Mouse (Mus musculus) NIH3T3 (cell line): ENCODE measurements around the gene Gm20715.
A peak's percentile ranks its signal among the peaks of the same experiment; 100 is the strongest.
"Not testable (repeated sequence)": the region's sequence is repeated elsewhere in the genome, so short reads cannot be mapped to it uniquely, and the experiment has no call there.

Experiments
- DNase-seq: peaks from one replicate; pipeline ENCODE4 v3.0.0-alpha.2; 2012; ENCODE audit warnings: low read depth

Gene Gm20715

DNA sequence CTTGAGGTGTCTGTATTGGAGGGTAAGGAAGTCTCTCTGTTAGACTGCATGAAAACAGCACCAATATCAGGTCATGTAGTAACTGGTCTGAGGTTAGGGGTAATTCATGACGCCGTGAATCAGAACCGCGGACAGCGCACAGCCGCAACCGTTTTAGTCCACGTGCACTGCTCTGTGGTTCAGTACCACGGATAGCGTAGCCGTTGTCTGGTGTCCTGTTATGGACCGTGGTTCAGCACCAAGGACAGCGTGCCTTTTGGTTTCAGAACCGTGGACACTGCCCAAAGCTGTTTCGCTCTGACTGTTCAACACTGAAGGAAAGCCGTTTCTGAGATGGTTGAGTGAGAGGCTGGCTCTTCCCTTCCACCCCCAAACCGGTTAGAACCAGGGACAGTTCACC is at the start of gene Gm20715:
Gm20715 (plus strand) TSS at position 235 of the 400 bp plus-strand sequence.
- peak; percentile 99 for DNase-seq

DNA sequence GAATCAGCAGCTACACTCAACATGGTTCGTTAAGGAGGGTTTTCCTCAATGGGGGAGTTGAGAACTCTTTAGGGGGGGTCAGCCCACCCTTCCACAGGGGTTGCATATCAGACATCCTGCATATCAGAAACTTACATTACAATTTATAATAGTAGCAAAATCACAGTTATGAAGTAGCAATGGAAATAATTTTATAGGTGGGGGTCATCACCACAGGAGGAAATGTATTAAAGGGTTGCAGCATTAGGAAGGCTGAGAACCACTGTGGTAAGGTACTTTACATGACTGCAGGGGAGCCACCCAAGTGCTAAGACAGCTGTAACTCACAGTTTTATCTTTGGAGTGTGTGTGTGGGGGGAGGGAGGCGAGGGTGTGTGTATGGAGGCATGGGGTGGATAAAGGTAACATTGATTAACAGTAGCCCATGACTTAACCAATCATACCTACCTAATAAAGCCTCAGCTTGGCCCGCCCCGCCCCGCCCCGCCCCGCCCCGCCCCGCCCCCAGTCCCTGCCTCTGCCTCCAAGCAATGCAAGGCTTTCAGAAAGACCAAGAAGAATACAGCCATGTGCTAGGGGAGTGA is 49.5 kb upstream of the Gm20715 start:
- no peak for DNase-seq

DNA sequence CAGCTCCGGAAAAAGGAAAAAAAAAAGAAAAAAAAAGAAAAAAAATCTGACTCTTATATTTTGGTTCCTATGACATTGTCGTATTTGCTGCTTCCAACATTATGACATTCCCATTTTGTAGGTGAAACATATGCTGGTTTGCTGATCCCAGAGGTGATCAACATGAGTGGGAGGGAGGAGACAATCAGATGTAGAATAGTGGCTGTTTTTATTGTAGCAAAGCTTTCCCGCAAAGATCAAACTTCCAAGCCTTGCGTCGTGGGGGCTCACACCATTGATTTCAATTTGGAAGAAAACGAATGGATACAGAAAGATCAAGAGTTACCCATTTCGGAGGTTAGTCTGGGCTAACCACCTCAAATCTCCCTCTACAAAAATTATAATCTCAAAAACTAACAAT is 48.3 kb upstream of the Gm20715 start:
- no peak for DNase-seq

DNA sequence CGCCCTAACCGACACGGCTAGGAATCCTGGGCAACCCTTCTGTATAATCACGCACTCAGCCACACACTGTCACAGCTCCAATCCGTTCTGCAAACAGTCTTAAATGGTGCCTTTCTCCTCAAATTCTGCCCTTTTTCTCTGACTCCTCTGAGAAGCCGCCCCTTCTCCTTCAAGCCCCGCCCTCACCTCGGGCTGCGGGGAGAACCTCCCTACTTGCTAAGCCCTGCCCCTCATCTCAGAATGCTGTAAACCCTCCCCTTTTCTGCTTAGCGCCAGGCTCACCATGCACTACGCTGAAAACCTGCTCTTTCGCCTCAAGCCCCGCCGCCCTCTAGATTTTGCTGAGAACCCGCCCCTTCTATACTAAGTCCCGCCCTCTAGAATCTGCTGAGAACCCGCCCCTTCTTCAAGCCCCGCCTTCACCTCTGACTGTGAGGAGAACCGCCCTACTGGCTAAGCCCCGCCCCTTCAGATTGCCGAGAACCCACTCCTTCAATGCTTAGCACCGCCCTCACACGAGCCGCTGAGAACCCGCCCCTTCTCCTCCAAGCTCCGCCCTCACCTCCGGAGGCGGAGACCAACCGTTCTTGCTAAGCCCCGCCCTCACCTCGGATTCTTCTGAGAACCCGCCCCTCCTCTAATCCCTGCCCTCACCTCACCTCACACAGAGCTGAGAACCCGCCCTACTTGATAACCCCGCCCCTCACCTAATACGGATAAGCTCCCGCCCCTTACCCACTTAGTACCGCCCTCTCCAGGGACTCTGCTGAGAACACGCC is 47.6 kb upstream of the Gm20715 start:
- DNase-seq: peak; percentile 100

DNA sequence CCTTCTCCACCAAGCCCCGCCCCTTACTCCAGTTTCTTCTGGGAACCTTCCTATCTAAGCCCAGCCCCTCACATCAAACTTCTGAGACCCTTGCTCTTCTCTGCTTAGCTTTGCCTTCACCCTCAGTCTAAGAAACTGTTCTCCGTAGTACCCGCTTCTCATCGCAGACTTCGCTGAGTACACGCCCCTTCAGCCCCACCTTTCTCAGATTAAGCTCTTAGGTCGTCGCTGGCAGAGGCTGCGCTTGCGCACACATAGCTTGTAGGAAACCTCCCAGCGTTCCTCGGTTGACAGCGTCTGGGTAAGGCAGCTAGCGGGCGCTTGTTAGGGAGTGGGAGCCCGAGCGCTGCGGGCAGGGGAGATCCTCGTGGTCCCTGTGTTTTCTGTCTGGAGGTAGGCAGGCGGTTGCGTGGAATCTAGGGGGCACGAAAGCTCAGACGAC is 47.0 kb upstream of the Gm20715 start, which contains the start of gene Zfp78:
Zfp78 (plus strand) TSS at position 234 of the 442 bp plus-strand sequence.
- DNase-seq: peak; percentile 95

DNA sequence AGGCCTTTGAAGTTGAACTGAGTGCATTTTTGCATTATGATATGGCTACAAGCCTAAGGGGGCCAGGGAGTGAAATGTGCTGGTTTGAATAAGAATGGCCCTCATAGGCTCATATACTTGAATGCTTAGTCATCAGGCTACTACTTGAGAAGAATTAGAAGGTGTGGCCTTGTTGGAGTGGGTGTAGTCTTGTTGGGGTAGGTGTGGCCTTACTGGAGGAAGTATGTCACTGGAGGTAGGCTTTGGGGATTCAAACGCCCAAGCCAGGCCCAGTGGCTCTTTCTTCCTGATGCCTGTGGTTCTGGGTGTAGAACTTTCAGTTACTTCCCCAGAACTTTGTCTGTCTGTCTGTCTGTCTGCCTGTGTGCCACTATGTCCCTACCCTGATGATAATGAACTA is 45.3 kb upstream of the Gm20715 start:
- DNase-seq: no peak

DNA sequence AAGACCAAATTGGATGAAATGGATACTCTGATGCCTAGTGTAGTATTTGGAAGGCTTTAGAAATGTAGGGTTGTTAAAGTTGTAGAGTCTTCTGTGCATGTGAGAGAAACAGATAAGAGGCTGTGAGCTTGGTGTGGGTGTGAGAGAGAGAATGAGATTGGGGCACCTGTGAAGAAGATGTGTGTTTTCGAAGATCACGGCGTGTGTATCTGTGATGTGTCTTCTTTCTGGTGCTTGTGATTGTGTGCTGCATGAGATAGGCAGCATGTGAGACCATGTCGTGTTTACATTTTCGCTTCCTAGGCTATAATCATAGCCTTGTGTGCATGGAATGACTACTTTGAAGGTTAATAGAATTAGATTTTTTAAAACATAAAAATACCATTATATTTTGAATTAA is 42.9 kb upstream of the Gm20715 start:
- no peak for DNase-seq

DNA sequence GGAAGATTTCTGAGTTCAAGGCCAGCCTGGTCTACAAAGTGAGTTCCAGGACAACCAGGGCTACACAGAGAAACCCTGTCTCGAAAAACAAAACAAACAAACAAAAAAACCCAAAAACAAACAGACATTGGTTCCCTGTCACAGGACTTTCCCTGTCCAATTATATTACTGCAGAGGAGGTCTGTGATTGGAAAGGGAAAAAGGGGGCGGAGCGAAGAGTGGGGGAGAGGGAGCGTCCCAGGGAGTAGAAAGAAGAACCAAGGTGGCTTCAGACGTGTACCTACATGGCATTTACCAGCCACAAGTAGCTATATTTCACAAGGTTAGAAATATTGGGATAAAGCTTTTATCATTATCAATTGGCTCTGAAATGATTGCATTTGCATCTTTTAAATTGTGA is 41.9 kb upstream of the Gm20715 start:
- not testable (repeated sequence) for DNase-seq

DNA sequence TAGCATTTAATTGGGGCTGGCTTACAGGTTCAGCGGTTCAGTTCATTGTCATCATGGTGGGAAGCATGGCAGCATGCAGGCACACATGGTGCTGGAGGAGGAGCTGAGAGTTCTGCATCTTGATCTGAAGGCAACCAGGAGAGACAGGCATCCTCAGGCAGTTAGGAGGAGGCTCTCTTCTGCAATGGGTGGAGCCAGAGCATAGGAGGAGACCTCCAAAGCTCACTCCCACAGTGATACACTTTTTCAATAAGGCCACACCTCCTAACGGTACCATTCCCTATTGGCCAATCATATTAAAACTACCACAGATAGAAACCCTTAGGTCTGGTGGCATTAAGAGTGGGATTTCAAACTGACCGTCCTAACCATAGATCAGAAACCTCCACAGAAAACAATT is 40.6 kb upstream of the Gm20715 start:
- DNase-seq: no peak

DNA sequence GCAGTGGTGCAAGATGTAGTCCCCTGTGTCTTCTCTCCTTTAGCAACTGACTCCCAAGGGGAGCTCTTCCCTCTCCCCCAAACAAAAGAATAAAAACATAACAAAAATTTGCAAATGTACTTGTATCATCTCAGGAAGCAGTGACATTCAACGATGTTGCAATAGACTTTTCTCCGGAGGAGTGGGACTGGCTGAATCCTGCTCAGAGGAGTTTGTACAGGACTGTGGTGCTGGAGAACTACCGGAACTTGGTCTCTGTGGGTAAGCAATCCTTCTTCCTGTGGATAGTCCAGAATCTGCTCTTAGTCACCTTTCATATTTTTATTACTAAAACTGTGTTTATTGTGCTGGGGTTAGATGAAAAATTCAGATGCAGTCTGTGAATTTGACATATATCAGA is 37.1 kb upstream of the Gm20715 start:
- DNase-seq: no peak

DNA sequence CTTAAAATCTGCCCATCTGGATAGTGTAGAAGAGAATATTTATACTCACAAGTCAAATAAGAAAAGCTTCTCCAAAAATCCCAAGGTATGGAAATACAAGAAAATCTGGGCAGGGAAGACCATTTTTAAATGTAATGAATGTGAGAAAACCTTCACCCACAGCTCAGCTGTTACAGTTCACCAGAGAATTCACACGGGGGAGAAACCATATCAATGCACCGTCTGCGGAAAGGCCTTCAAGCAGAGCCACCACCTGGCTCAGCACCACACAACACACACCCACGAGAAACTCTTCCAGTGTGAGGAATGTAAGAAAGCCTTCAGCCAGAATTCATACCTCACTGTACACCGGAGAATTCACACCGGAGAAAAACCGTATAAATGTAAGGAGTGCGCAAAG is 31.6 kb upstream of the Gm20715 start:
- no peak for DNase-seq

DNA sequence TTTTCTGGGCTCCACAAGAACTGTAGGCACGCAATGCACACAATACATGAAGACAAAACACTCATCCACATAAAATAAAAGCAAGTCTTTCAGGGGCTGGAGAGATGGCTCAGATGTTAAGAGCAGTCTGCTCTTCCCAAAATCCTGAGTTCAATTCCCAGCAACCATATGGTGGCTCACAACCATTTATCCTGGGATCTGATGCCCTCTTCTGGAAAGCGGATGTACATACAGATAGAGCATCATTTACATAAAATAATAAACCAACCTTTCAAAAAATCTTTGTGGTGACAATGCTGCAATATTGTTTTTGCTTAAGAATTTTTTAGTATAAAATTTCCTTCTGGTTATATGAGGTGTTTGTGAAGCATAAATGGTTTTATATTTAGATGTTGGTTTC is 28.6 kb upstream of the Gm20715 start:
- DNase-seq: no peak

DNA sequence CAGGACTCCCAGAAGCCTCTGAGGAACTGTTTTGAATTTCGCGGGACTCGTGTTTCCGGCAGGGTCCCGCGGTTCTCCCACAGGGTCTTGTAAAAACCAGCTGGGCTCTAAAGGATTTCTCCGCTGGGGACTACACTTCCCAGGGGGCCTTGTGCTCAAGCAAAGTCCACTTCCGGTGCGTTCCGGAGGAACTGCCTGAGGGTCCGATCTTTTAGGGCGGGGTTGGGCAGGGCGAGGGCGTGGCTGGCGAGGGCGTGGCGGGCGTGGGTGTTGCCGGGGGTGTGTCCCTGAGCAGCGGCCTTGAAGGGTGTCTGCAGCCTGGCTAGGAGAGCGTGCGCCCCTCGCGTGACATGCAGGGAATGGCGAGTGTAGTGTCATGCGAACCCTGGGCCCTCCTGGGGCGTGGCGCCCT is 27.0 kb upstream of the Gm20715 start, which contains the start of gene Zfp28:
Zfp28 (plus strand) TSS at position 252 of the 412 bp plus-strand sequence.
- DNase-seq: peak; percentile 97

DNA sequence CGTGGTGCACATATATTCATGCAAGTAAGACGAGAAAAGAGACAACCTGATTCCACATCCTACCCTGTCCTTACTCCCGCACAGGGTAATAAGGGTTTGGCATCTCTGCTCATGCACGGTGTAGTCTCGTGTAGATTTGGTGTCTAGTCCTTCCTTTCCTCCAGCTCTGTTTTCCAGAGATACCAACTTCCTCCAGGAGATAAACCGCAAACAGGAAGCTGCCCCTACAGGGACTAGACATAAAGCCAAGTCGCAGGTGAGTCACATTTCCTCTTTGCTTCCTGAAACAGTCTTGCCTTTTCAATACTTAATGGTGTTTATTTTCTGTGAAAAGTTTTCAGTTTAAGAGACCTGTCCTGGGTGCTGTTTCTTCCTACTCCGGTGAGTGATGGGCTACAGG is 26.1 kb upstream of the Gm20715 start:
- DNase-seq: no peak

DNA sequence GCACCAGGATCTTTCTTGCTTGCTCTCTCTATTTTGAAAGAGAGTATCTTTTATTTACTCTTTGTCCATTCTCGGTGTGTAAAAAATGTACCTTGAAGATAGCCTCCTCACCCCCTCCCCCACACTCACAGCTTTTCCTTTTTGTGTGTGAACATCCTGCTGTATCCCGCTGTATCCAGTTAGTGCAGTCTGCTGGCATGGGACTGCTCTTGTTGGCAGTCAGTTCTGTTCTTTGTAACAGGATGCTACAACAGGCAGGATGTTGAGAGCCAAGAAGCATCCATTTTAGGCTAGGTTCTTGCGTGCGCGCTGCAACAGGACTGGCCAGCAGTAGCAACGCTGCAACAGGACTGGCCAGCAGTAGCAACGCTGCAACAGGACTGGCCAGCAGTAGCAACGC is 23.1 kb upstream of the Gm20715 start:
- no peak for DNase-seq

DNA sequence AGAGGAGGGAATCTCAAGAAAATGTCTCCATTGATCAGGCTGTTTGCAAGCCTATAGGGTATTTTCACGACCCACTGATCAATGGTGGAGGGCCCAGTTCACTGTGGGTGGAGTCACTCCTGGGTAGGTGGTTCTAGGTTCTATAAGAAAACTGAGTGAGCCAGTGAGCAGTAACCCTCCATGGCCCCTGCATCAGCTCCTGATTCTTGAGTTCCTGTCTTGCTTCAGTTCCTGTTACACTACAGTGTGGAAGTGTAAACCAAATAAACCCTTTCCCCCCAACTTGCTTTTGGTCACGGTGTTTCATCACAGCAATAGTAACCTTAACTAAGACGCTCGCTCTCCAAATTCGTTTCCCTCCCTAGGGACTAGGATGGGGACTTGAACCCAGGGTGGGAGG is 21.1 kb upstream of the Gm20715 start:
- DNase-seq: no peak

DNA sequence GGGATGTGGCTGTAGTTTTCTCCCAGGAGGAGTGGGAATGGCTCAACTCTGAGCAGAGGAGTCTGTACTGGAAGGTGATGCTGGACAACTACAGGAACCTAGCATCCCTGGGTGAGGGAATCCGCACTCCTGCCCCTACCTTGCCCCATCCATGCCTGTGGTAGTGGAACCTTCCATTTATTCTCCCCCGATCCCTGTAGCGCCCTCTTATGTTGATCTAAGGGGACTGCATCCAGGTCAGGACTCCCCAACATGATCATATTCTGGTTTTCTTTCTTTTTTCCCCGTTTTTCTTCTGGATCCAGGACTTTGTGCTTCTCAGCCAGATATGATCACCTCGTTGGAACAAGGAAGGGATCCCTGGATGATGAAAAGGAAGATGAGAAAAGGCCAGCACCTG is 20.6 kb upstream of the Gm20715 start:
- no peak for DNase-seq

DNA sequence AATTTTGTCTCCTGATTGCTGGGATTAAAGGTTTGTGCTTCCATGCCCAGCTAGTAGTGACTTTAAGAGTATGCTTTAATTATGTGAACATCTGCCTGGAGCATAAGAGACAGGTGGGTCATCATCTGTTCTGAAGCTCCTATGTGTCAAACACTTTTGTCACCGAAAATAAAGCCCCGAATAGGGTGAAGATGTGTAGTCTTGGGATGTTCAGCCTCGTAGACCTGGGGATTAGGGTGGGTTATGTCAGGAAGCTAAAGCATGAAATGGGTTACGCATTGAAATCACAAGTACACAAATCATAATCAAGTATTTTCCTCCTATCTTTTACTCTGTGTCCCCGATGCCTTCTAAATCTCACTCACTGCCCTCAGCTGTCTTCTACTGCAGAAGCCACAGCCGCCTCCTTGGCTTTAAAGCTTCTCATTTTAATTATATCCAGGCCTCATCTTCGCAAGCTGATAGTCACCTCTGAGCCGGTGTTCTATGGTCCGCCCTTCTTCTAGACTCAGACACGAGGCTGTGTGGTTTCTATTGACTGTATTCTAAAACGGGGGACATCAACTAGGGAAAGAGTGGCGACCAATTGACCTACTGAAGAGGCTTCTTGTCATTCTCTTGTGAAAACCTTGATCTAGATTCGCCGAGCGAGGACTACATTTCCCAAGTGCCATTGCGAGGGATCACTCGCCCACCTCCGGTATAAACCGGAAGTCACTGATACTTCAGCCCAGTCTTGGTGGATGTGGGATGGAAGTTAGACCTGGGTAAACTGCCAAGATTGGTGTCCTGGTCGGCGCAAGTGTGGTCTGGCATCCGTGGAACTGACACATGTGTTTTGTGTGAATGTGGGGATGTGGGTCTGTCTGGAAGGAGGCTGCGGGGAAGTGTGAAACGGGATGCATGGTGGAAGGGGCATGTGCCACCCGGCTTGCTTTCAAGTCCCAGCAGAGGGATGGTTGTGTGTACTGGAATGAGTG is 11.8 kb upstream of the Gm20715 start, which contains the start of gene Smim17:
Smim17 (plus strand) TSS at position 720 of the 980 bp plus-strand sequence.
- DNase-seq: peak; percentile 70

DNA sequence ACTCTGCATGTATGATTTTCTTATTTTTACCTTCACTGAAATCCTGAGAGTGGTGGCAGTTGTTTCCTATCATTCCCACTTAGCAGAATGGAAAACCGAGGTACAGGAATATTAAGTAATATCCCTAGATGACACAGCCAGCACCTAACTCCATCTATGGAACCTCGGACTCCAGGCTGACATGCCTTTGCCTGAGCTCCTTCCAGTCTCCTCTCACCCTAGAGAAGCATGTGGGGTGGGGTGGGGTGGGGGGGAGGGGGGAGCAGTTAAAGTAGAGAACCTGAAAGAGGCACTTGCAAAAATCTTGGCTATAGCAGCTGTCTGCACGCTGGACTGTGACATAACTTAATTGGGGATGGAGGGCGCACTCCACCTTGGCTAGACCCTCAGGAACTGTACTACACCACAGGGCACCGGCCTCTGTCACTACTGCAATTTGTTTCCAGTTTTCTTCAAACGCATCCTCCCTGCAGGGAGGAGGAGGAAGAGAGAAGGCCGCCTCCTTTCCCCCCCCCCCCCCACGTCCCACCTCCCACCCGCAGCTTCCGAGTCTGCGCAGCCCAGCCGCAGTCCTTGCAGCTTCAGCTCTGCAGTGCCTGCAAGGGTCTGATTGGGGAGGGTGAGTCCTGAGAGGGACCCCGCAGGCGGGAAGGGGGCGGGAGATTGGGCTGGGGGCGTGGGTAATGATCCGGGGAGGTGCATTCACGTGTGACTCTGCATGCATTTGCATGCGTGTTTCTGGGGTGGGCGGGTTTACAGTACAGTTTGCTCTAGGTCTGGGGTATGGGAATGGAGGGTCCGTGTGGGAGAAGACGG is 4.8 kb downstream of the Gm20715 start:
- DNase-seq: no peak

DNA sequence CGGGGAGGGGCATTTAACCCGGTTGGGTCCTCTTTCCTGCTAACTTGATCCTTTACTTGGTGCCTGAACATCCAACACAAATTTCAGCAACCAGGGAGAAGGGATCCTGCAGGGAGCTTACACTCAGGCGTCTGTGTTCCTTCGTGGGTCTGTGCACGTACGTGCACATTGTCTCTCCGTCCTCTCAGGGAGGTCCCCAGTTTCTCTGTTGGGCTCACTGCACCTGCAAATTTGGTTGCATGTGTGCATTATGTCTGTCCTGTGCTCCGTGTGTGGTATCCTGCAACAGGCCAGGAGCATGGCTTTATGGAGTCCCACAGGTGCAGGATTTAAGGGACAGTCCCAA is 5.3 kb downstream of the Gm20715 start:
- no peak for DNase-seq

DNA sequence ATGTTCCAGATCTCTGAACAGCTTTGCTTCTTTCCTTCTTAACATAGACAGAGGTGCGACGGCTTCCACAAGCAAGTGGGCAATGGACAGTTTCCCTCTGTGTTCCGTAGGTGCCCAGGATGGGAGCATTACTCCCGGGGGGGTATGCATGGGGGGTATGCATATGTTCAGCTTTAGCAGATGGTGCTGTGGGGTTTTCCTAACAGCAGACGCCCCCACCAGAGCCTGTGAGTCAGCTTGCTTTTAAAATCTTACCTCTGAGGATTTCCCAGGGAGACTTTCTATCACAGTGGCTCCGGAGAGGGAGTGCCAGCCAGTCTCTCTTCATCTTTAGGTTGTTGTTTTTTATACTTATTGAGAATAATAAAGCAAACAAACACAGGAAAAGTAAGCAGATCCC is 9.8 kb downstream of the Gm20715 start:
- DNase-seq: no peak

DNA sequence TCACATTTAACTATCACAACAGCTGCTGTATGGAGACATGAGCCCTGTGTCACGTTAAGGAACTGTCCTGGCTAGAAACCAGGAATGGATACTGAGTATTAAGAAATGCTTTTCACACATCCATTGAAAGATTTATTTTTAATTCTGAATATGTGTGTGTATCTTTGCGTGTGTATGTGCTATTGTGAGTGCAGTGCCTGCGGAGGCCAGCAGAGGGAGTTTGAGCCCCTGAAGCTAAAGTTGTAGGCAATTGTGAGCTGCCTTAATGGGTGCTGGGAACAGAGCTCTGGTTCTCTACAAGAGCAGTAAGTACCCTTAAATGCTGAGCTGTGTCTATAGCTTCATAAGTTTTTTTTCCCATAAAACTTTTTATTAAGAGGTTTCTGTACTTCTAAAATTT is 19.3 kb downstream of the Gm20715 start:
- DNase-seq: no peak
